Mouse (Mus musculus): ENCODE measurements around the gene Ptpru.
"Not testable (repeated sequence)": the region's sequence is repeated elsewhere in the genome, so short reads cannot be mapped to it uniquely, and the experiment has no call there.

Ptpru gene

DNA sequence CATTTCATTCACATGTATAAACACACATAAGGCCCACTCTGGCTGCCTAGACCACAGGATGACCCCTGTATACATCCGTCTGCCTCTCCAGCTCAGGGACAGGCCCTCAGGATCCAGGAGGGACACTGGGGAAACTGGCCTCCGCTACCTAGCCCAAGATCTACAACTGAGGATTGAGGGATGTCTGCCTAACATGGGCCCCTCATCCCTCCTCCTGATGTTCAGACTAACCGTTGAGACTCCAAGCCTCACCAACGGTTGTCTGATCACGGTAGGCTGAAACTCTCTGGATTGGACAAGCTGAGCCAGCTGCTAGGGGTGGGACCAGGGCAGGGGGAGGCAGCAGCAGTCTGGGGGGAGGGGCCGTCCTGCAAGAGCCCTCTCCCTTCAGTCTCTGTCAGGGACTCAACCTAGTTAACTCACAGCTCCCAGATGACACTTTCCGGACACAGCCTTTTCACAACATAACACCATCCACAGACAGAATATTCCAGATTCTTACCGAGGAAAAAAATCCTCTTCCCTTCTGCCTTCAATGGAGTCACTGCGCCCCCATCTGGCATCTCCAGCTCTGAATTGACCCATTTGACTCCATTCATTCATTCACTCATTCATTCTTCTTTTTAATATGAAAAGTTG lies 4.0 kb downstream of the Ptpru start:
- DNase-seq, result no peak

DNA sequence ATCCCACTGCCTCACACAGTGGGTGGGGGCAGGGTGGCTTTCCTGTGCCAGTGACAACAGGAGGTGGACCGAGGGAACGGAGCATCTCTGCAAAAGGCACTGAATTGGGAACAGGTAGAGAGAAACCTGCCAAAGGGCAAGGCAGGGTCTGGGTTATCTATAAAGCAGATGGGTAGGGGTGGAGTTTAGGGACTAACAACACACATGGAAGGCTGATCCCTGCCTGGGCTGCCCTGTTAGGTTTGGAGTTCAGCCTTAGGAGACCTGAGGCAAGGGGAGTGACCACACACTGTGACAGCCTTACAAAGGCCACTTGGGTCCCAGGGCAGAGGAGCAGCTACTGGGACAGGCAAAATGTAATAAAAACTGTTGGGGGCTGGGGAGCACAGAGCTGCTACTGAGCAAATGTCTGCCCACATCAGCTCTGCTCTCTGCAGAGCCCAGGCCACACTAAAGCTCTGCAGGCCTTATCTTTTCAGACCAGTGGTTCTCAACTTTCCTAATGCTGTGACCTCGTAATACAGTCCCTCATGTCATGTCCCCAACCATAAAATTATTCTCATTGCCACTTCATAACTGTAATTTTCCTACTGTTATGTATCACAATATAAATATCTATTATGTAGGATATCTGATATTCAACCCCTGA lies 5.2 kb downstream of the Ptpru start:
- no peak for DNase-seq

DNA sequence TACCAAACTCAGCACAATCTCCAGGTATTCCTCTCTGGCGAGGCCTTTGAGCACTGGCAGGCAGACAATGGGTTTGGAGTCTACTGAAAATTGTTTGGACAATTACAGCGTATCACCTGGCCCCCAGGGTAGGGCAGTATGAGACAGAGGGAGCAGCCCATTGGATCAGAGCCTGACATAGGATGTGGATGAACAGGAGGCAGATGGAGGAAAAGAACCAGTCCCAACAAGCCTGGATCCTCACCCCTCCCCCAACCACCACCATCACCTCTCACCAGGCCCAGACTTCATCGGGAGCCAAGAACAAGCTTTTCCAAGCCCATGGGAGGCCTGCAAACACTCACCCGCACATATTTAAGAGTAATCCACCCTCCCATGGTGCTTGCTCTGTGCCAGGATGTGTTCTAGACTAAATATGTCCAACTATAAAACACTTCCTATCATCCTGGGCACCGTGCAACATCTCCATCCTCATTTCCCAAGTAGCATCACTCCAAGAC lies 6.5 kb downstream of the Ptpru start:
- DNase-seq, result no peak

DNA sequence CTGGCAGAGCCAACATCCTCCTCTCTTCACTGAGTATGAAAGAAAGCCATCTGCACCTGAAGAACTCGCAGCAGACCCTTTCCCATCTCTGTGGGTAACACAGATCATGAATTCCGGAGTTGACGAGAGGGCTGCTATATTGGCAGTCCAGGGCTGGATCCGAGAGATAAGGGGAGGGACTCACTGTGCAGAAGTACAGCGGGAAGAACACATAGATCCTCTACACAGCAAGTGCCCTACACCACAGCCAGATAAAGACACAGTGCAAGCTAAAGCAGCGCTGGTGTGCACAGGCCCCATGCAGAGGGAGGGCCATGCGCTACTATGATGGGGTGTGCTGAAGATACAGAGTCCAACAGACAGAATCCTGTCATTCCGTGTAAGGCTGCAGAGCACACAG lies 9.0 kb downstream of the Ptpru start:
- no peak for DNase-seq

DNA sequence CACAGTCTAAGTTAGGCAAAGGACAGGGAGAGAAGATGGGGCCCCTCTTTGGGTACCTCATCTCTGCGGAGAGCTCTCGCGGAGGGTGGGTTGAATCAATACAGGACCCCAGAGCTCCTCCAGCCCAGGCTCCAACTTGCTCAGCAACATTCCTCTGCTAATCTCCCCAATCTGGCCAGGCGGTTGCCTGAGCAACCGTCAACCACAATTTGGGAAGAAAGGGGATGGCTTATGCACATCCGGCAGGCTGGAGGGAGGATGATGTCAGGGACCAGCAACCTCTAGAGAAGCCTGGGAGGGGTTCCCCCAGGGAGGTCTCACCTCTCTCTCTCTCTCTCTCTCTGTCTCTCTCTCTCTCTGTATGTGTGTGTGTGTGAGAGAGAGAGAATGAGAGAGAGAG lies 11.2 kb downstream of the Ptpru start:
- DNase-seq, result no peak

DNA sequence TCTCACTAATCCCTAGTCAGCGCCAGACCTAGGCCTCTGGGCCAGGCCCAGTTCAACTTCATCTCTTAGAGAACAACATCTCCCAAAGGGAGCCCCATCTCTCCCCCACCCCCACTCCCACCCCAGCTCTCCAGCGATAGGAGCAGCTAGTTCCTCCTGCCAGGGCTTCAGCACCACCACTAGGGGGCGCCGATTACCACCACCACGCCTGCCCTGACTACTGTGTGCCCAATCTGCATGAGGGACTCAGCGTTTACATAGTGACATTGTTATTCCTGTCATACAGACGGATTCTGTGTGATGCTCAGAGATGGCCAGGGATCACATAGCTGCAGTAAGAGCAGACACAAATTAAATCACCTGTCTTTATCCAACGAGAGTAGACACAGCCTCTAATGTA lies 12.3 kb downstream of the Ptpru start:
- DNase-seq, result peak; percentile 74 to 77

DNA sequence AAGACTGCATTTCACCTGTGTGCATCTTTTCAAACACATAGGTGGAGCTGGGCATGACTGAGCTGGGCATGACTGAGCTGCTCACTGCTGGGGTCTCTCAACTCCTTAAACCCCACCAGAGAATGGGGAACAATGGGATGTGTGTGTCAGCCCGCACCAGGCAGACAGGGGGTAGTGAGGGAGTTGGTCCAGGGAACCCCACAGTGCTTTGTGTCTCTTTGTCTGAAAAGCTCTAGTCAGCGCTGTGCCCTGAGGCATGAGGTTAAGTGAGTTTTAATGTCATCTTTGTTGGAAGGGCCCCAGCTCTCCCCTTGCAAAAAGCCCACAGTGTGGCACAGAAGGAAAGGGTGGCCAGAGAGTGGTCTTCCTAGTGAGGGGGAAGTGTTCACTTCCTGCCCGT lies 13.1 kb downstream of the Ptpru start:
- DNase-seq, result no peak

DNA sequence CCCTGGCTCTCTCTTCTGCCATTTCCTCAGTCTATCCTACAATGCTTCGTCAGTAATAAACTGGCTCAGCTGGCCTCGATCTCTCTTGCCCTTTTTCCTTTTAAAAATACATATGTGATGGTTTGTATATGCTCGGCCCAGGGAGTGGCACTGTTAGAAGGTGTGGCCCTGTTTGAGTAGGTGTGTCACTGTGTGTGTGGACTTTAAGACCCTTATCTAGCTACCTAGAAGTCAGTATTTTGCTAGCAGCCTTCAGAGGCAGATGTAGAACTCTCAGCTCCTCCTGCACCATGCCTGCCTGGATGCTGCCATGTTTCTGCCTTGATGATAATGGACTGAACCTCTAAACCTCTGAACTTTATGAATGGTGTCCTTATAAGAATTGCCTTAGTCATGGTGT lies 15.5 kb downstream of the Ptpru start:
- no peak for DNase-seq

DNA sequence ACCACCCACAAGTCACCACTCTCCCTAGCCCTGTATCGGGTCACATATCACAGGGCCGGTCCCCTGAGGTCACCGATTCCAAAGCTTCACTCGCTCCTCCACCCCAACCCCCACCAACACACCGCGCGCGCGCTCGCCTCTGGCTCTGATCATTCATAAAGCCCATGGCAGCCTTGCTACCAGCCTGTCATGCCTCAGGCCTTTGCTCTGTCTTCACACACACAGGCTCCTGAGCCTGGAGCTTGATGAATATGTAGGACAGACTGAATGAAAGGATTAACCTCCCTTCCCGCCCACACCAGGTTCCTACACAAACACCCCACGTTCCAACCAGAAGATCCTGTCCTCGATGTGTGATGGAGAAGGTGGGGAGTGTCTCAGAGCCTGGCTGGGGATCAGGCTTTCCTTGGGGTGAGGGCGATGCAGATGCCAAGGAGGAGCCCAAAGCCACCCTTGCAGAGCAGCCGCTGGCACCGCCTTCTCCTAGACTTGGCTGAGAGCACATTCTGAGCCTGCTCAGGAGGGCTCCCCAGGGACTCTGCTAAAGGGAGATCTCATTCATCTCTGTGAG lies 16.8 kb downstream of the Ptpru start:
- no peak for DNase-seq

DNA sequence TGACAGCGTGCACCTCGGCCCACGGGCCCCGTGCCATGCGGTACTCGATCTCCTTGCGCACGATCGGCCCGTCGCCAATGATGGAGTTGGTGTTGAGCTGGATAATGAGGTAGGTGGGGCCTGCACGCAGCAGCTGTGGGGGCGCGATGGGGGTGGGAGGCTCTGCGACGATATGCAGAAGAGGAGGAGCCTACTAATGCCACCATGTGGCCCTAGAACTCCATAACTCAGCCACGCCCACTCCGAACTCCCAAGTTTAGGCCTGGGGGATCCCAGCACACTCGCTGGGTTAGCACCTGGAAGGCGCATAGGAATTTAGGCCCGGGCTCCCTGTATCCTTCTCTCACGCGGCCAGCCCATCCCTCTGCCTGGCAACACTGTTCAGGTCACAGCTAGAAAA lies 19.2 kb downstream of the Ptpru start:
- no peak for DNase-seq

DNA sequence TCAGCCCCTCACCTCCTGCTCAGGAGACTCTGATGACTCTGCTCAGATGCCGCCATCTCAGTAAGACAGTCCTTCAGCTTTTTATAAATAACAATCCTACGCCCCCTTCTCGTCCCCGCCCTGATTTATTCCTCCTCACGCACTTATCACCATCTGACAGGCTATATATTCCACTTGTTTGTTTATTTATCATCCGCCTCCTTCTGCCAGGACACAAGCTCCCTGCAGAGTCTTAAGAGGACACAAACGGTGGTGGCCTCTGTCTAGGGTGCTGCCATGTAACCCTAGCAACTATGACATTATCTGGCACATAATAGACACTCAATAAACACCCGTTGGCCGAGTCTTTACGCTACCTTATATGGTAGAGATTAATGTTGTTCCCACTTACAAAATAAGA lies 22.3 kb downstream of the Ptpru start:
- DNase-seq, result no peak

DNA sequence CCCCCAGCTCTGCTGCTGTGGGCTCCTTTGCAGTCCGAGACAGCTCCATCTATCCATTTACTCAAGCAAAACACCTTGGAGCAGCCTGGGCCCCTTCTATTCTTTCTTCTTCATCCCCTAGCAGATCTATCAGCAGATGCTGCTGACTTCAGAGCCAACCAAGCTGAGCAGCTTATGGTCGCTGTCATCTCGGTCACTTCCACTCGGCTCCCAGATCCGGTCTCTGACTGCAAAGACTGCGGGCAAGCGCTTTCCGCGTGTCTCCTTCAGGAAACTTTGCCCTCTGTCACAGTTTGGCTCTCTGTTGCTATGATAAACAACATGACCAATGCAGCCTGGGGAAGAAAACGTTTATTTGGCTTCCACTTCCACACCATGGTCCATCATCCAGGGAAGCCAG lies 23.2 kb downstream of the Ptpru start:
- DNase-seq, result no peak

DNA sequence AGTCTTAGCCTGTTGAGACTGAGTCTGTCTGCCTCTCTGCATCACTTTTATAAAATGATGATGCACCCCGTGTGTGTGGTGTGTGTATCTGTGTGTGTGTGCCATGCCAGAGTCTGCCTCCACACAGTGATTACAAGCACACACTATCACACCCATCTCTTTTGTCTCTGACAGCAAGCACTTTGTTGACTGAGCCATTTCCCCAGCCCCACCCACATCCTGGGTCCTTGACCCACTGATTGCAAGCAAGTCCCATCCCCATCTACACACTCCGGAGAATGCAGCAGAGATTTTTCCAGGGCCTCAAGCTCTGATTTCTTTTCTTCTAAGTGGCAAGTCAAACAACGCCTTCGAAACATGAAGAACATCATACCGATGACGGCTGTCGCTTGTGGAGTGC lies 24.3 kb downstream of the Ptpru start:
- no peak for DNase-seq

DNA sequence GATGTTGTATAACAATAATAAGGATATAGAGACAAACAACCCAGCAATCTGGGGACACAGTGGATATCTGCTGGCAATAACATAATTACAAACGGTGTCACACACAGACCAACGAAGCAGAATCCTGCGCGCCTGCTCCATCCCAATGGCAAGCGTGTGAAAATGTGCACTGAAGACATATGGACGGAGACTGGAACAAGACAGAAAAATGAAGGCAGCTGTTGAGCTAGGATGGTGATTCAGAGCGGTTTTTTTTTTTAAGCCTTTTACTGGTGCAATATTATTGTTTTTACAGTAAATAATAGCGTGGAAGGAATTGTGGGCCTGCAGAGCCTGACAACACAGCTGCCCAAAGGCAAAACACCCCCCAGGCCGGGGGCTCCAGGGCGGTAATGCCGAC lies 25.6 kb downstream of the Ptpru start:
- DNase-seq, result no peak

DNA sequence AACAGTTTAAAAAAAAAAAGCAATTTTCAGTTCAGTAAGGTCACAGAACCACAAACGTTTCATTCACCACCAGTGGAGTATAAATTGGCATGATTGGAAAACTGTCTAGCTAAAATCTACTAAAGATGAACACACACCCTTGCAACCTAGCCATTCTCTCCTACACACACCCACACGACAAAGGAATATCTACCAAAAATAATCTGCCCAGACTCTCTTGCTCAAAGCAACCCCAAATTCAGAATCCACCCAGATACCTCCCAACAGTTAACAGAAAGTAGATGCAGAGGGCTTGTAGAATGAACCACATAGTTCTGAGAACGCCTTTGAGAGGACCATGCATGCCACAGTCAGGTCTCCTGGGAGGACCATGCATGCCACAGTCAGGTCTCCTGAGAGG lies 32.8 kb downstream of the Ptpru start:
- DNase-seq, result no peak

DNA sequence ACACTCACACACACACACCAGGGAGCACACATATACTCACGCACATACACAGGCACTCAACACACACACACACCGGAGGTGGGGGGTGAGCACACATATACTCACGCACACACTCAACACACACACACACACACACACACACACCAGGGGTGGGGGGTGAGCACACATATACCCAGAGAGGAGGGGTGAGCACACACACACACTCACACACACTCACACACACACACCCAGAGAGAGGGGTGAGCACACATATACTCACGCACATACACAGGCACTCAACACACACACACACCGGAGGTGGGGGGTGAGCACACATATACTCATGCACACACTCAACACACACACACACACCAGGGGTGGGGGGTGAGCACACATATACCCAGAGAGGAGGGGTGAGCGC lies 33.4 kb downstream of the Ptpru start:
- not testable (repeated sequence) for DNase-seq

DNA sequence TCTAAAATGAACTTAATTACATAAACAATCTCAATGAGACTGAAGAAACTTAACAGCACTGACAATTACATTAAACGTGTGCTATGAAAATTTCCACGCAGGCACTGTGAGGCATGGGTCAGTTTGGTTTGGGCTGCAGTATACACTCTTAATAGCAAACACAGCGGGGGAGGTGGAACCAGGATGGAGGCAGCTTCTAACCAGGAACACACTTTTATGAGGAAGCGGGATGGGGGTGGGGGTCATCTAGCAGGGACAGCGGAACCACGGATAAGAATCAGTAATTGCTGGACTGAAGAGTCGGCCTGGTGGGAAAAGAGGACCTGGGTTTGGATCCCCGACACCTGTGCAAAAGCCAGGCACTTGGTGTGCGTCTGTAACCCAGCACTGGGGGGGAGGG lies 34.2 kb downstream of the Ptpru start:
- DNase-seq, result no peak

DNA sequence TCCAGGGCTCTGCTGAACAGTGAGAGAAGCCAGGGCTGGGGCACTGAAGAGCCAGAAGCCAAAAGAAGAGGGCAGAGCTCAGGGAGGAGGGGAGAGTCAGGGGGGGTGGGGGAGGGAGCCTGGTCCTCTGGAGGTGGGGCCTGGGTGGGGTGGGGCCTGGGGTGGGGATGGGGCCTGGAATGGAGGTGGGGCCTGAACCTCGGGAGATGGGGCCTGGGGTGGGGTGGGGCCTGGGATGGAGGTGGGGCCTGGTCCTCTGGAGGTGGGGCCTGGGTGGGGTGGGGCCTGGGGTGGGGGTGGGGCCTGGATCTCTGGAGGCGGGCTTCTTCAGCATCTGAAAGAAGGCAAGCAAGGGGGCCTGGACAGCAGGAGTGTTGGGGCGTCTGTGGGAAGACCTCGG lies 39.1 kb downstream of the Ptpru start:
- DNase-seq, result no peak

DNA sequence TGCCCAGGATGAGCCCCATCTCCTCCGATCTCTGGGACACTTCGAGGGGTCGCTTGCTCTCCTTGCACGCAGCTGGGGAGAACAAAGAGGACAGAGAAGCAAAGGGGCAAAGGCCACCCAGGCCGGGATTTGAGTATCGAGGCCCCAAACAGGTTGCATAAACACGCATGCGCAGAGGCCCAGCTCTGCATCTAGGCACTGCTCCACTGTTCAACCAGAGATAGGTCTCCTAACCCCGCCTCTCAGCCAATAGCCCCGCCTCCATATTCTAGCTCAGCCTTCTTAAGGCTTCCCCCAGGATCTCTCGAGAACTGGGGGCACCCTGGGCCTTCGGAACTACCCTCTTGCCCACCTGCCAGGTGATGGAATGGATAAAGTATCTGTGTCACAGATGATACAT lies 40.2 kb downstream of the Ptpru start:
- DNase-seq, result no peak

DNA sequence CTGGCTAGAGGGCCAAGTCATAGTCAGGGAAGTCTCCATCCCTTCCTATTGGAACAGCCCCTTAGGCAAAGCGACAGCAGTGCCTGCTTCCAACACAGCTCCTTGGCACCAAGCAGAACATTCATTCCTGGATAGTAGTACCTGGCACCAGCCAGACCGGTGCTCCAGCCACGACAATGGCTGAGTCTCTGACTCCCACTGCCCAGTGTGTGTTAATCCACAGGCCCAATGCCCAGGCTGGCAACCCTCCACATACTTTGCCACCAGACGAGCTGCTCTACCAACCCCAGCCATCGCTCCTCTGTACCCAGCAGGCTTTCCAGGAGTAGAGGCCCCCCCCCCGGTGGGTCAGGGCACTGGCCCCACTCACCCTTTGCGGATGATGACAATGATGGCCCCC lies 40.6 kb downstream of the Ptpru start:
- no peak for DNase-seq

DNA sequence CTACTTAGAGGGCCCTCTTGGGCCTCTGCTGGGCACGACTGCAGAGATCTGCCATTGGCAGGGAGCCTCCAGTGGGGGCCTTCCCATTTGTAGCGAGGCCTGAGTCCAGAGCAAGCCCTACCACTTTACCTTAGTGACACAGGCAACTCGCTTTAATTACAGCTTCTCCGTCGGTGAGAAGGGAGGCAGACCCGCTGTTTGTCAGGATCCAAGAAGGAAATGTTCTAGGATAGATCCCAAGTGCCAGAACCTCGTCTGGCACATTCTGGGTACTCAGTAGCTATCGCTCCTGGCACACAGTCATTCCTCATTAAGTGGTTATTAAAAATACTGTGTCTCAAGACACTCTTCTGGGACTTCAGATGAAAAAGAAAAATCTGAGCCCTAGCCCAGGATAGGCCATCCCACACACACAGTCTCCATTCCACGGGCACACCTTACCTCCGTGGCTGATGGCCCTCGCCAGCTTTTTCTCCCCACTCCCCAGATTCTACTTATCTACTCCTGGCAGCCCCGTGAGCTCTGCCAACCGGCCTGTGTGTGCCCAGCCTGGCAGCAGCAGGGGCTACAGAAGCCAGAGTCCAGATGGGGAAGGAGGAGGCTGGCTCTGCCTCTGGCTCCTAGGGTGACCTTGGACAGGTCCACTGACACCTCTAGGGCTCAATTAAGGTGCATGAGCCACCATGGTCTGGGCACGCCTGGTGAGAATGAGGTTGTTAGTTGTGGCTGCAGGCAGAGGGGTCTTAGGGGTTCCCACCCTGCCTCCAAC lies 41.6 kb downstream of the Ptpru start:
- DNase-seq, result no peak

DNA sequence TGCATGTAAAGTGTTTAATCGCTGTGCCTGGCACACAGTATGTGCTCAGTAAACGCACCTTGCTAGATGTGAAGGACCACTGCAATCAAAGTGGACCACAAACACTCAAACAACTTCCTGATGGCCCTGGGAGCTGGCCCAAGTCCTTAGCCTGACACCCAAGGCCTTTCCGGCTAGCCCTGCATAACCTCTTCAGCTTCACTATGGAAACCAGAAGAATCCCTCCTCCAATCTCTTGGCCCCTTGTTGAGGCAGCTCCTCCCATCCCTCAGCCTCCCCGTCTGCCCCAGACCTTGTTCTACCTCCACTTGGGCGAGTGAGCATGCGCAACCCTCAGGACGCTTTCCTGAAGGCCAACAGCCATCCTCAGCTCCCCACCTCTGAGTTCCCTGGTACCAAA lies 51.3 kb downstream of the Ptpru start:
- no peak for DNase-seq

DNA sequence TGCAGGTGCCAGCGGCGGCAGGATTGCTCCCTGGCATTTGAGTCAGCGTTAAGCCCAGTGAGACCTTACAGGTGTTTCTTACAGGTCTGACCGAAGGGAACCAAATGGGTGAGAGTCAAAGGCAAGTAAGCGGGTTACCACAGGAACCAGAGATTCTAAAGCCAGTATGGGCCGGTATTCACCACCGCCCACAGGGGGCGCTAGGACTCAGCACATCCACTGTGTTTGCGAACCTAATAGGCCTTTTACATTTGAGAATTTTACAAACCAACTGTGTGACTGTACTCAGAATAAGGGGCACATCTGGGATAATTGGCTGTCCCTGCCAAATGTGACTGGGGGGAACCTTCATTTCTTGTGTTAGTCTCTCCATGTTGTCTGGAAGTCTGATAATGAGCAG lies 54.1 kb downstream of the Ptpru start:
- DNase-seq, result peak; percentile 50 to 55

DNA sequence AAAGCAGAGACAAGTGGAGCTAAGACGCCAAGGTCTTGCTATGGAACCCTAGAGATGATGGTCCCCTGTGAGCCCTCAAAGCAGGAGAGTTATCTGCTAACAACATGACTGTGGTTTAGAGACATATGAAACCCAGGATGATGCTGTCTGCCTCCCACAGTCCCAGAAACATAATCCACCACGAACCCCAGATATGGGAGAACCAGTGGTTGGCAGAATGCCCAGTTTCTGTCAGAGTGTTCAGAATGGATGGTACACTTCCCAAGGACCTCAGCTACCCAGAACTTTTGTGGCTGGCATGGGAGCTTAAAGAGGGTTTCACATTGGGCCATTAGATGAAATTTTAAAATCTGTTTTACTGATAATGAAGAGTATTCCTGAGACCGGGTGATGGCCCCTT lies 57.1 kb downstream of the Ptpru start:
- no peak for DNase-seq
